Mouse (Mus musculus) spleen, postnatal 36 days (tissue): ENCODE results near the gene Ccdc182.

Experiments
- DNase-seq, 2 experiments: peaks; one replicate each; pipeline ENCODE4 v3.0.0; 2022; ENCODE audit warnings: low spot score in 2 of 2, mixed read lengths in 1 of 2

The Ccdc182 gene

GRCm38 (mm10) chr11:88328813-88329595 lies 35.1 kb downstream of the Ccdc182 start:
- DNase-seq, result no peak

- DNase-seq, result no peak
Measured at GRCm38 (mm10) chr11:88330799-88331198, 36.9 kb downstream of the Ccdc182 start.

- DNase-seq, result no peak
Measured at GRCm38 (mm10) chr11:88331722-88332121, 37.9 kb downstream of the Ccdc182 start.

DNA sequence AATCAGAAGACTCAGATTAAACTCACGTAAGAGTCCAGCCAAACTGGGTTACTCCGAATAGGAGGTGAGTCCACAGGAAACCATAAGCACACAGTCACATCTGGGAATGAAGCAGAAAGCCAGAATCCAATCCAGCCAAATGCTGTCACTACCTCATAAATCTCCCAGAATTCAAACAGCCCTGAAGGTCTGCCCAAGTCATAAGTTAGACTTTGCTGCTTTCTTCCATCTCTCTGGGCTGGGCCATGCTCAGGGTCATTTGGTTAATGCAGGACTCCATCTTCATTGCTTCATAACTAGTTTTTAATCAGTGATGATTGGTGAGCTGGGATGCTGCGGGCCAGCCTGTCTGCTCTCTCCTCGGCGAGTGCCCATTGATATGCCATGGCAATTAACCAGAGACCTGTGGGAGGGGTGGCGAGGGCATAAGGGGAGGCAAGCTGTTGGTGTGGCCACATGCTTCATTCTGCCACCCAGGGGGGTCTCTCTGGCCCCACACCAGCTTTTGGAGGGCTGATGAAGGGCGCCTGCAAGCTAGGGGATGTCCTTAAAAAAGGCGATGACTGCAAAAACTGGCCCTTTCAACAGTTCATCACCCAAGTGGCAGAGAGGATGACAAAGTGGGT lies 38.6 kb downstream of the Ccdc182 start:
- DNase-seq, result no peak

DNA sequence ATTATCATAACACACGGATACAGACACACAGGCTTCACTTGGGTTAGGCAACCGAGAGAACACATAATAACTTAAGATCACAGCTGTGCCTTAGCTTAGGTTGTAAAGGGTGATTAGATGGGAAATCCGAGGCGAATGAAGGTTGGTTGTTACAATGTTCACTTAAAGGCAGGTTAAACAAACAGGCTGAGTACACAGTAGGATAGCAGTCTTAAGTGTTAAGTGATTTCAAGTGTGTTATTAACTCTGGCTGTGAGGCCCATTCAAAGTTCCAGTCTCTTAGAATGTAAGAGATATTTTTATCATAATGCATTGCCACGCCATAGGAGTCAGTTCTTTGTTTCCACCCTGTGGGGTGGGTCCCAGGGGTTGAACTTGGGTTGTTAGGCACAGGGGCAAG lies 41.0 kb downstream of the Ccdc182 start:
- no peak for DNase-seq

DNA sequence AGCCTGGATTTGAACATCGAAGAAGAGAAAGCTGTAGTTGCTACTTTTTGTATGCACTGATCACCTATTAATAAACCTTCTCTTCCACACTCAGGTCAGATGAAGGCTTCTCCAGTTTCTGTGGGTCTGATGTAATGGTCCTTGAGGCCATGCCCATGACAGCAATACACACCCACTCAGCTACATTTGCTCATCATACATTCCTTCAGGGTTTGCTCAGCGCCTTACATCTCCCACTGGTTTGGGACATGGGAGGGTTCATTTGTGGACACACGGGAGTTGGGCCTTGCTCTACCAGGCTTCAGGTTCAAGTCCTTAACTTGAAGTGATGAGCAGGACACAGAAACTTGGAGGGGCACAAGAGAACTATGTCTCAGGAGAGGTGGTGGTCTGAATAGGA lies 44.1 kb downstream of the Ccdc182 start:
- DNase-seq, result no peak
